Mouse (Mus musculus) left cerebral cortex, adult 18-20 months (tissue): Measurements from ENCODE around the gene Tmem215. TPM values are rescaled to one million over a fixed set of nuclear protein-coding genes. Genes with fewer than 3 reads are reported as not detected.

Source experiments
- DNase-seq, 2 experiments: peaks; one replicate each; pipeline ENCODE4 v3.0.0; 2021 to 2022; ENCODE audit warnings: low spot score in 2 of 2, mixed read lengths in 1 of 2
- long read RNA-seq, 2 experiments: library from polyadenylated mRNA; stranded (forward); transcript quantifications; one replicate each; pipeline ENCODE4 v2.0.0; 2021
- total RNA-seq, 2 experiments: library from RNA; stranded (reverse); gene quantifications; 2 replicates each; pipeline ENCODE4 v1.2.3; 2021

Gene Tmem215
- total RNA-seq: 10 to 100 TPM; 19.2 to 24.9 TPM
- long read RNA-seq, experiment 1, full-length matches to known transcripts: 31 of 33 reads
- long read RNA-seq, experiment 1, partial matches to known transcripts: 0 of 33 reads
- long read RNA-seq, experiment 1, other reads (novel, unspliced or antisense): 2 of 33 reads
- long read RNA-seq, experiment 2, full-length matches to known transcripts: 24 of 30 reads
- long read RNA-seq, experiment 2, partial matches to known transcripts: 0 of 30 reads
- long read RNA-seq, experiment 2, other reads (novel, unspliced or antisense): 6 of 30 reads

GRCm38 (mm10) chr4:40471880-40472279 is at the start of gene Tmem215:
Gene Tmem215, plus strand, starts transcription at chr4:40472180.
- no peak for DNase-seq

- no peak for DNase-seq
Measured at GRCm38 (mm10) chr4:40431916-40432315, 40.1 kb upstream of the Tmem215 start.

- DNase-seq: no peak
Measured at GRCm38 (mm10) chr4:40433379-40433778, 38.6 kb upstream of the Tmem215 start.

- no peak for DNase-seq
Measured at GRCm38 (mm10) chr4:40434388-40434787, 37.6 kb upstream of the Tmem215 start.

- DNase-seq: no peak
Measured at GRCm38 (mm10) chr4:40443565-40443964, 28.4 kb upstream of the Tmem215 start.

GRCm38 (mm10) chr4:40472700-40473530 is 935 bp downstream of the Tmem215 start:
- DNase-seq: peak; percentile 59 to 67

GRCm38 (mm10) chr4:40473911-40474310 is 1.9 kb downstream of the Tmem215 start:
- no peak for DNase-seq

- no peak for DNase-seq
Measured at GRCm38 (mm10) chr4:40477963-40478362, 6.0 kb downstream of the Tmem215 start.

- DNase-seq: peak; percentile 23 to 55
Measured at GRCm38 (mm10) chr4:40486546-40486945, 14.6 kb downstream of the Tmem215 start.

- no peak for DNase-seq
Measured at GRCm38 (mm10) chr4:40491731-40492130, 19.8 kb downstream of the Tmem215 start.

- DNase-seq: peak; percentile 23 to 41
Measured at GRCm38 (mm10) chr4:40496354-40496753, 24.4 kb downstream of the Tmem215 start.

GRCm38 (mm10) chr4:40496828-40497227 is 24.8 kb downstream of the Tmem215 start:
- peak; percentile 30 to 53 for DNase-seq

GRCm38 (mm10) chr4:40499812-40500591 is 28.0 kb downstream of the Tmem215 start:
- no peak for DNase-seq

- DNase-seq: no peak
Measured at GRCm38 (mm10) chr4:40502459-40502858, 30.5 kb downstream of the Tmem215 start.

- DNase-seq: peak; percentile 49 to 57
Measured at GRCm38 (mm10) chr4:40509534-40509933, 37.6 kb downstream of the Tmem215 start.

GRCm38 (mm10) chr4:40513235-40513634 is 41.3 kb downstream of the Tmem215 start:
- no peak for DNase-seq

GRCm38 (mm10) chr4:40518545-40519324 is 46.8 kb downstream of the Tmem215 start:
- peak in 1 of 2 experiments; percentile 17 for DNase-seq
